Mouse (Mus musculus): ENCODE measurements around the gene Ube2c.

Gene Ube2c

GRCm38 (mm10) chr2:164762593-164762992, 7.1 kb upstream of the Ube2c start:
- no peak for DNase-seq

GRCm38 (mm10) chr2:164765841-164766240, 3.9 kb upstream of the Ube2c start:
- DNase-seq: no peak

- no peak for DNase-seq
These were observed 1.7 kb upstream of the Ube2c start for GRCm38 (mm10) chr2:164767812-164768540.

GRCm38 (mm10) chr2:164770279-164770678, 581 bp downstream of the Ube2c start:
- no peak for DNase-seq

- DNase-seq: no peak
These were observed 1.4 kb downstream of the Ube2c start for GRCm38 (mm10) chr2:164771123-164771522.

GRCm38 (mm10) chr2:164773229-164773988, 3.7 kb downstream of the Ube2c start:
- DNase-seq: no peak

- no peak for DNase-seq
These were observed 4.3 kb downstream of the Ube2c start for GRCm38 (mm10) chr2:164773989-164774364.

GRCm38 (mm10) chr2:164776130-164776529, 6.4 kb downstream of the Ube2c start:
- DNase-seq: no peak

- no peak for DNase-seq
These were observed 7.1 kb downstream of the Ube2c start for GRCm38 (mm10) chr2:164776801-164777200.

GRCm38 (mm10) chr2:164777246-164778014, 7.7 kb downstream of the Ube2c start:
- no peak for DNase-seq

- no peak for DNase-seq
These were observed 8.3 kb downstream of the Ube2c start for GRCm38 (mm10) chr2:164778015-164778287.

- DNase-seq: no peak
These were observed 9.1 kb downstream of the Ube2c start for GRCm38 (mm10) chr2:164778809-164779208.

GRCm38 (mm10) chr2:164779481-164780086, 9.9 kb downstream of the Ube2c start, which contains the start of gene Tnnc2:
Tnnc2 (minus strand) TSS chr2:164779967.
- DNase-seq: no peak

GRCm38 (mm10) chr2:164781876-164782275, 12.2 kb downstream of the Ube2c start:
- DNase-seq: no peak

- no peak for DNase-seq
These were observed 14.4 kb downstream of the Ube2c start for GRCm38 (mm10) chr2:164783926-164784581.

GRCm38 (mm10) chr2:164784869-164785420, 15.2 kb downstream of the Ube2c start:
- DNase-seq: no peak

- DNase-seq: peak; percentile 72 to 74
These were observed 16.0 kb downstream of the Ube2c start, which contains the start of gene Snx21 for GRCm38 (mm10) chr2:164785481-164786387. Snx21 (plus strand) TSS chr2:164785823.

GRCm38 (mm10) chr2:164786388-164786885, 16.7 kb downstream of the Ube2c start:
- no peak for DNase-seq

GRCm38 (mm10) chr2:164787032-164787431, 17.3 kb downstream of the Ube2c start:
- DNase-seq: no peak

- DNase-seq: no peak
These were observed 18.1 kb downstream of the Ube2c start for GRCm38 (mm10) chr2:164787779-164788178.

- no peak for DNase-seq
These were observed 18.7 kb downstream of the Ube2c start for GRCm38 (mm10) chr2:164788411-164788810.

All from thymus, postnatal 36 days (tissue).